Mouse (Mus musculus) testis, adult 2 months (tissue): ENCODE measurements around the gene Trpm4. TPM values are rescaled to one million over a fixed set of nuclear protein-coding genes. Genes with fewer than 3 reads are reported as not detected.

Source experiments
- H3K27ac ChIP-seq: fragments of 200-500 bp; 2 replicates; pipeline ENCODE4 v1.5.1; 2012; ENCODE audit warnings: low read depth, low read length; ENCODE audit not compliant: control insufficient read depth, insufficient read depth
- H3K27me3 ChIP-seq: fragments of 200-500 bp; 2 replicates; pipeline ENCODE4 v1.6.1; 2012; ENCODE audit warnings: mild to moderate bottlenecking, low read length, moderate library complexity; ENCODE audit not compliant: control insufficient read depth, insufficient read depth
- H3K36me3 ChIP-seq: fragments of 200-500 bp; 2 replicates; pipeline ENCODE4 v1.6.1; 2012; ENCODE audit warnings: mild to moderate bottlenecking, low read length; ENCODE audit not compliant: control insufficient read depth, insufficient read depth
- H3K4me1 ChIP-seq: fragments of 200-500 bp; 2 replicates; pipeline ENCODE4 v1.6.1; 2012; ENCODE audit warnings: low read length; ENCODE audit not compliant: control insufficient read depth, insufficient read depth
- H3K4me3 ChIP-seq: fragments of 200-500 bp; 2 replicates; pipeline ENCODE4 v1.5.1; 2012; ENCODE audit warnings: low read depth, mild to moderate bottlenecking, low read length, moderate library complexity, mixed read lengths; ENCODE audit not compliant: control insufficient read depth
- CTCF ChIP-seq: fragments of 200-500 bp; IDR thresholded peaks from 2 replicates; pipeline ENCODE4 v1.5.1; 2012; ENCODE audit warnings: low read depth, mild to moderate bottlenecking, inconsistent platforms, low read length, moderate library complexity; ENCODE audit not compliant: control insufficient read depth, insufficient read depth, insufficient replicate concordance
- POLR2A ChIP-seq: fragments of 200-500 bp; IDR thresholded peaks from 2 replicates; pipeline ENCODE4 v1.6.1; 2012; ENCODE audit warnings: low read depth, mild to moderate bottlenecking, inconsistent platforms, low read length, moderate library complexity; ENCODE audit not compliant: control insufficient read depth
- polyA plus RNA-seq: library from polyadenylated mRNA; depleted of rRNA; stranded (reverse); fragments of >200 nt; gene quantifications from 2 replicates; pipeline ENCODE4 v1.2.3, GENCODE M21; 2012

The Trpm4 gene
- polyA plus RNA-seq, 1 experiment: 54.8 TPM

DNA sequence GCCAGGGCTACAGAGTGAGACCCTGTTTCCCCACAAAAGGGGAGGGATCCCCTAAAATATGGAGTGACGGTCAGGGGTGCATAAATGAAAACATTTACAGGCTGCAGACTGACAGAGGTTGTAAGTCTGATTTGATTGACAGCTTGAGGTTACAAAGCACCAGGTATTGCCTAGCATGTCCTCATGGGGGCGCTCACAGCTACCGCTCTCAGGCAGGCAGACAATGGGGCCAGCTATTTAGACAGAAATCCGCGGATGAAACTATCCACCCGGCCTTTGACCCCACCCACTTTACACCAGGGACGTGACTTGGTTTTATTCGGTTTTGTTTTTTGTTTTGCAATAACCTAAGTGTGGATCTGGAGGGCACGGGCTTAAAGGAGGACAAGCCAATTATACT is 24.1 kb downstream of the Trpm4 start:
- Histone ChIP-seq H3K27ac (no peak overlapping the region), H3K36me3 (no peaks in the 10 kb centered on the region), H3K4me3 (no peak overlapping the region), H3K27me3 (no peaks in the 10 kb centered on the region), H3K4me1 (peaks cover 20% of the 10 kb centered on the region)
- TF ChIP-seq POLR2A (no peak), CTCF (peak; percentile 66; the same call in 1 of the 2 replicates)

DNA sequence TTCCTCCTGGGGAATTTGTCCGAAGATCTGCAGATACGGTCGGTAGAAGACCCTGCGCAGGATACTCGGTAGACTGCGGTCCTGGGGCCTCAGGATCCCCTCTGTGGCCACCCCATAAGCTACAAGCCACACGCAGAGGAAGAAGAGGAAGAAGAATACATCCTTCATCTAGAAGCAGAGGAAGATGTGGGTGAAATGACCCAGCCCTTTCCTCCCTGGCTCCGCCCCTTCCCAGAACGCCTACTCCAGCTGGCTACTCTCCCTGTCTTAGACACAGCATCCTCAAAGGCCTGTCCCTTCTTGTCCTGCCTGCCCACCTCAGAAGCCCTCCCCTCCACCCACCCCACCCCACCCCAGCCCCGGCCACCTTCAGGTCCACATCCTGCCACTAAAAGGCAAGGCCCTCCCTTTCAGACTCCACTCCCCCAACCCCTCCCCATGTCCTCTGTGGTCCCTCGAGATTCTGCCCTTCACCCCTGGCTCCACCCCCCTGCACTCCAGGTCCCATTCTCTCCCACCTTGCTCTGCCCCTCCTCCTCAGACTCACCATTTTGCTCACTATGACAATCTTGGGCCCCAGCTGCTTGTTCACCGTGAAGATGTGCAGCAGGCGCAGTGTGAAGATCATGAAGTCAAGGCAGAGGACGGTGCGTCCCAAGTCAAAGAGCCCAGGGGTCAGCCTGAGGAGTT is 24.9 kb downstream of the Trpm4 start:
- H3K4me1 ChIP-seq: peaks cover 22% of the 10 kb centered on the region
- H3K4me3 ChIP-seq: no peak overlapping the region
- H3K36me3 ChIP-seq: no peaks in the 10 kb centered on the region
- TF ChIP-seq POLR2A (no peak), CTCF (no peak)
- H3K27ac ChIP-seq: no peak overlapping the region
- H3K27me3 ChIP-seq: no peaks in the 10 kb centered on the region

DNA sequence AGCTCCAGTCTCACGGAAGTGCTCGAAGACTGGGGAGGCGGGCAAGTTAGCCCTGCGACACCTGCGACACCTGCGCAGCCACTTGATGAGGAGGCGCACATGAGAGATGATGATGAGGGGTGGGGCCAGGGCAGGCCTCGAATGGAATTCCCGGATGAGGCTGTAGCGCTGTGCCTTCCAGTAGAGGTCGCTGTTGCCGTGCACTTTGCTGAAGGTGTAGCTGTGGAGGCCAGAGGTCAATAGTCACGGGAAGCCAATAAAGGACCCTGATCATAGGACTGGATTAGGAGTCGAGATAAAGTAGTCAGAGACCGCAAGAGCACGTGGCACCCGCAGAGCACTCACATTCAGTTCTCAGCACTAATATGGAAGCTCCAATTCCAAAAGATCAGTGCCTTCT is 28.3 kb downstream of the Trpm4 start:
- peak; percentile 95 for TF ChIP-seq CTCF
- TF ChIP-seq POLR2A: no peak
- Histone ChIP-seq H3K27me3 (no peaks in the 10 kb centered on the region), H3K36me3 (no peaks in the 10 kb centered on the region), H3K4me1 (peaks cover 22% of the 10 kb centered on the region), H3K4me3 (no peak overlapping the region), H3K27ac (no peak overlapping the region)

GRCm38 (mm10) chr7:45304869-45305268 is 28.7 kb downstream of the Trpm4 start:
- H3K4me1 ChIP-seq: peaks cover 22% of the 10 kb centered on the region
- TF ChIP-seq CTCF (no peak), POLR2A (no peak)
- no peaks in the 10 kb centered on the region for H3K27me3 ChIP-seq
- H3K27ac ChIP-seq: no peak overlapping the region
- H3K36me3 ChIP-seq: no peaks in the 10 kb centered on the region
- no peak overlapping the region for H3K4me3 ChIP-seq

GRCm38 (mm10) chr7:45302626-45303025 is 31.0 kb downstream of the Trpm4 start:
- H3K4me1 ChIP-seq: peaks cover 7% of the 10 kb centered on the region
- no peaks in the 10 kb centered on the region for H3K27me3 ChIP-seq
- H3K36me3 ChIP-seq: no peaks in the 10 kb centered on the region
- no peak overlapping the region for H3K4me3 ChIP-seq
- TF ChIP-seq CTCF (no peak), POLR2A (no peak)
- no peak overlapping the region for H3K27ac ChIP-seq

DNA sequence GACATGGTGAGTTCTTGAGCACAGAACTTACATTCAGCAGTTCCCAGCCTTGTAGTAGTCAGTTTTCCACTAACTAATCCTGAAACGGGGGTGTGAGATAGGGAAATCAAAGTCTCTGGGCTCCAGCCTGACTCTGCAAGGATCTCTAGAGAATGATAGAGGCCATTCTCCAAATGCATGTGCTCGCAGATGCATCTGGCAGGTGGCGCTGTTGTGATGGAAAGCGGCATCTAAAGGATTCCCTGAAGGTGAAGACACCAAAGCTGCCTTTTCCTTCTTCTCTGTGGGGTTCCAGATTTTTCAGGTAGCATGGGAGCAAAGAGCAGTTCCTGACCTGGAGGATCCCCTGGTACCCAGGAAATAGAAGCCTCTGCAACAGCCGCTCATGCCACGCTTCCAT is 33.3 kb downstream of the Trpm4 start:
- Histone ChIP-seq H3K27ac (no peak overlapping the region), H3K27me3 (no peaks in the 10 kb centered on the region), H3K36me3 (no peaks in the 10 kb centered on the region), H3K4me1 (peaks cover 7% of the 10 kb centered on the region), H3K4me3 (no peak overlapping the region)
- TF ChIP-seq CTCF (peak; percentile 61; the same call in 1 of the 2 replicates), POLR2A (no peak)

DNA sequence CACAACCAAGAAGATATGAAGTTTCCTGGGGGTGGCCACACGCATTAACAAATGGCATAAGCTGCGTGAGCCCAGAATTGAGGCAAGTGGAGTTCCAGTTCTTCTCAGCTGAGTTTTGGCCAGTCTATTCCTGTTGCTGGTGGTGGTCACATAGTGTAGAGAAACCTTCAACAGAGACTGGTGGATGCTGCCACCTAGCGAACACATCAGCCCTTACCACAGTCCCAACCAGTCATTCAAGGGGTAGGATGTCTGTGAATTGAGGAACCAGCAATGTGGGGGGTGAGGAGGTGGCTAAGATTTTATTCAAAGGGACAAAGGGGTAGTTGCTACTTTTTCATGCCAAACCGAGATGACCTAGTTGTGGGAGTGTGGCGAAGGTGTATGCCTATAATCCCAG is 33.8 kb downstream of the Trpm4 start:
- H3K4me3 ChIP-seq: no peak overlapping the region

More for the DNA sequence above, 33.8 kb downstream of the Trpm4 start:
- Histone ChIP-seq H3K27me3 (no peaks in the 10 kb centered on the region), H3K36me3 (no peaks in the 10 kb centered on the region), H3K27ac (no peak overlapping the region), H3K4me1 (peaks cover 5% of the 10 kb centered on the region)
- TF ChIP-seq CTCF: peak; percentile 35; the same call in 1 of the 2 replicates
- no peak for TF ChIP-seq POLR2A
